Mouse (Mus musculus) myocyte (in vitro differentiated cells): ENCODE measurements at regions not wholly inside any gene's neighbourhood (a gene's known extent, or its start where the extent isn't known, plus 50 kb on each side); places are given as distances from the start of the nearest gene placed in this dataset.

Experiments
- H3K27me3 ChIP-seq: one replicate; pipeline ENCODE4 v1.6.1; 2011; ENCODE audit not compliant: control insufficient read depth, insufficient read depth, insufficient read length
- H3K36me3 ChIP-seq: one replicate; pipeline ENCODE4 v1.6.1; 2011; ENCODE audit not compliant: control insufficient read depth, insufficient read depth
- H3K4me2 ChIP-seq: one replicate; pipeline ENCODE4 v1.6.1; 2011; ENCODE audit warnings: low read depth, control low read depth
- H3K4me3 ChIP-seq: one replicate; pipeline ENCODE4 v1.5.1; 2011; ENCODE audit warnings: mild to moderate bottlenecking, control low read depth, moderate library complexity
- H3K79me2 ChIP-seq: one replicate; pipeline ENCODE4 v1.6.1; 2011; ENCODE audit not compliant: control insufficient read depth, insufficient read depth
- H3ac ChIP-seq: one replicate; pipeline ENCODE4 v1.6.1; 2011; ENCODE audit not compliant: control insufficient read depth, insufficient read length
- CEBPB ChIP-seq: IDR thresholded peaks from 2 replicates; pipeline ENCODE4 v1.6.1; 2011; ENCODE audit warnings: mild to moderate bottlenecking, moderate library complexity; ENCODE audit not compliant: poor library complexity, insufficient read depth, severe bottlenecking
- E2F4 ChIP-seq: IDR thresholded peaks from one replicate; pipeline ENCODE4 v1.6.1; 2011; ENCODE audit warnings: mild to moderate bottlenecking, control low read depth, moderate library complexity; ENCODE audit not compliant: insufficient read depth
- MAX ChIP-seq: IDR thresholded peaks from one replicate; pipeline ENCODE4 v1.6.1; 2011; ENCODE audit warnings: low read depth, mild to moderate bottlenecking, control low read depth
- MYOD1 ChIP-seq, 3 experiments: IDR thresholded peaks; one replicate each; pipeline ENCODE4 v1.6.1; 2011; ENCODE audit warnings: control low read depth in 2 of 3, low read depth in 2 of 3, mild to moderate bottlenecking in 2 of 3, moderate library complexity in 1 of 3; ENCODE audit not compliant: insufficient read length in 2 of 3, control insufficient read depth in 1 of 3
- MYOG ChIP-seq, 3 experiments: IDR thresholded peaks; one replicate each; pipeline ENCODE4 v1.6.1; 2011; ENCODE audit warnings: control low read depth in 2 of 3, low read depth in 2 of 3, mild to moderate bottlenecking in 2 of 3; ENCODE audit not compliant: insufficient read length in 2 of 3, control insufficient read depth in 1 of 3, insufficient read depth in 1 of 3
- POLR2A ChIP-seq: IDR thresholded peaks from one replicate; pipeline ENCODE4 v1.6.1; 2011; ENCODE audit warnings: low read depth, mild to moderate bottlenecking, control low read depth, moderate library complexity; ENCODE audit not compliant: insufficient read length
- POLR2AphosphoS2 ChIP-seq: IDR thresholded peaks from one replicate; pipeline ENCODE4 v1.6.1; 2011; ENCODE audit warnings: low read depth, control low read depth; ENCODE audit not compliant: insufficient read length
- REST ChIP-seq: IDR thresholded peaks from one replicate; pipeline ENCODE4 v1.6.1; 2011; ENCODE audit warnings: mild to moderate bottlenecking, control low read depth, moderate library complexity; ENCODE audit not compliant: insufficient read depth, insufficient read length
- SRF ChIP-seq: IDR thresholded peaks from one replicate; pipeline ENCODE4 v1.6.1; 2011; ENCODE audit warnings: low read depth; ENCODE audit not compliant: control insufficient read depth, insufficient read length
- TCF12 ChIP-seq: IDR thresholded peaks from one replicate; pipeline ENCODE4 v1.6.1; 2011; ENCODE audit warnings: mild to moderate bottlenecking, control low read depth; ENCODE audit not compliant: poor library complexity, insufficient read depth, severe bottlenecking
- TCF3 ChIP-seq: IDR thresholded peaks from one replicate; pipeline ENCODE4 v1.6.1; 2011; ENCODE audit warnings: low read depth, control low read depth; ENCODE audit not compliant: insufficient read length
- USF1 ChIP-seq: IDR thresholded peaks from one replicate; pipeline ENCODE4 v1.6.1; 2011; ENCODE audit warnings: low read depth, mild to moderate bottlenecking, control low read depth, moderate library complexity

DNA sequence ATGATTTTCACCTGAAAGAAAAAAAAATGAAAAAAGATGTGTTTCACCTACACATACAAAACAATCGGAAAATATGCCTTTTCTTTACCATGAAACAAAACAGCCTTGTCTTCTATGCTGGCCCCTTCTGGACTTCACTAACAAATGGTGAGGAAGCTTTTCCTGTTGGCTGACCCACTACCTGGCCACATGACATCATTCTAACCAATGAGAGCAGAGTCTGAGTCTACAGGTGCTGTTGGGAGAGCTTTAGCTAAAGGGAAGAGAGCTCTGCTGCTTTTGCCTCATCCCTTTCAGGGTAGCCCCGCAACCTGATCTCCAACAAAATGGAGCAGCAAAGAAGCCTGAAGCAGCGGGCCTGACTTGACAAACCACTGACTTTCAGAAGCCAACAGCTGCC, 120.5 kb upstream of the Smarca2 start:
- TF ChIP-seq MYOD1 (IDR thresholded peaks at IDR 0.05; ENCODE audit: control insufficient read depth in 1 of 3, insufficient read length in 2 of 3, low read depth in 2 of 3) (no peak), E2F4 (no peak), TCF3 (no peak), SRF (no peak), POLR2A (no peak), CEBPB (no peak), MAX (no peak), POLR2AphosphoS2 (no peak), USF1 (no peak), TCF12 (no peak), REST (no peak)
- no peak overlapping the region for H3ac ChIP-seq
- no peak overlapping the region for H3K4me2 ChIP-seq
- H3K36me3 ChIP-seq, result no peaks in the 10 kb centered on the region
- H3K27me3 ChIP-seq, result no peaks in the 10 kb centered on the region
- no peak overlapping the region for H3K4me3 ChIP-seq
- no peaks in the 10 kb centered on the region for H3K79me2 ChIP-seq

DNA sequence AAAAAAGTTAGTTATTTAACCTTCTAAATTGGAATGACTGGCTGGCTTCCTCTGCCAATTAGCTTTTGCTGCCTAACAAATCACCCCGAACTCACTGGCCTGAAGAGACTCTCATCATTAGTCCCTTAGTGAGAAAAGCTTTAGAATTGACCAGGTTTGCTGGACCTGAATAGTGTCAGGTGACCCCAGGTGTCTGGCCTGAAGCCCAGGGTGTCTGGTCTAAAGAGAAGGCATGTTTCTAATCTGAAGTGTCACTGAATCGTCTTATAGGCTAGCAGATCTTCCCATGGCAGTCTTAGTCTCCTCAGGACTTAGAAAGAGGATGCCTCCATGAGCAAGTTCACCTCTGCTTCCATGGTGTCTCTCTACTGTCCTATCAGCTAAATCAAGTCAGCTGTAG, 112.0 kb upstream of the Smarca2 start:
- H3K79me2 ChIP-seq, result no peaks in the 10 kb centered on the region
- TF ChIP-seq USF1, result no peak
- no peak overlapping the region for H3K4me2 ChIP-seq
- no peaks in the 10 kb centered on the region for H3K27me3 ChIP-seq
- no peak overlapping the region for H3K4me3 ChIP-seq
- no peak overlapping the region for H3ac ChIP-seq
- H3K36me3 ChIP-seq, result no peaks in the 10 kb centered on the region

DNA sequence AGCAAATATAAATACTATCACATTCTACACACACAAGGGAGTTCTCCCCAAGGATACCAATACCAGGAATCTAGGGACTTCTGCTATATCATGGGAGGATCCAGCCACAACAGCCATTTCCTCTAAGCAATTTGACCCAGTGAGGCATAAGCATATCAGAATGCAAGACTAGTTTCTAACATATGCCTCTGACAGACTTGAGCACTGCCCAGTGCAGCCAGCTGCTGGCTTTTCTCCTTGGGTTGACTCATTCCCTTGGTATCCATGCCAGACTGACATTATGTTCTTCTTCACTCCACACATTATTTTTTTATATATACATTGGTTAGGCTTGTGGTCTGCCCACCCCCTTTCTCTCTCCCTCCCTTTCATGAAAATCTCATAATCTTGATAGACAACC, 103.8 kb upstream of the Smarca2 start:
- no peaks in the 10 kb centered on the region for H3K79me2 ChIP-seq
- no peak overlapping the region for H3K4me3 ChIP-seq
- TF ChIP-seq POLR2AphosphoS2, result no peak
- H3ac ChIP-seq, result no peak overlapping the region
- no peaks in the 10 kb centered on the region for H3K36me3 ChIP-seq
- no peak overlapping the region for H3K4me2 ChIP-seq
- no peaks in the 10 kb centered on the region for H3K27me3 ChIP-seq

DNA sequence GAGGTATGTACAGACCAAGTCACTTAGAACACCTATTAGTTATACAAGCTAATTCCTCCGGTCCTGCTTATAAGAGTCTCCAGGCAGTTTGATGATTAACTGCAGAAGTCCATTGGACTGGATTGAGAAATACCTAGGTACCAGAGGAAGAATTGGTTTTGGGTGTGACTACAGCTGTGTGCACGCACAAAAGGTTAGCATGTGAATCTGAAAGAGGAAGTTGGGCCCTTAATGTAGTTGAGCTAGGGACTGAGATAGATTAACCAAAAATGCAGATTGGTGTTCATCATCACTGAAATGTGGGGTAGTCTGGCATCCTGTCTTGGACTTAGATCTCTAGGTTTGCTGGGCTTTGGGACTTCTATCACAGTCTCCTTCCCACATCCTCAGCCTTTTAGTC, 100.8 kb upstream of the Smarca2 start:
- no peak overlapping the region for H3K4me3 ChIP-seq
- no peak overlapping the region for H3K4me2 ChIP-seq
- H3K36me3 ChIP-seq, result no peaks in the 10 kb centered on the region
- H3K27me3 ChIP-seq, result no peaks in the 10 kb centered on the region
- H3ac ChIP-seq, result no peak overlapping the region
- TF ChIP-seq MYOG (IDR thresholded peaks at IDR 0.05; ENCODE audit: control insufficient read depth in 1 of 3, insufficient read depth in 1 of 3, insufficient read length in 2 of 3, low read depth in 2 of 3) (no peak), CEBPB (no peak), SRF (no peak), USF1 (no peak), MAX (no peak), POLR2AphosphoS2 (no peak), MYOD1 (IDR thresholded peaks at IDR 0.05; ENCODE audit: control insufficient read depth in 1 of 3, insufficient read length in 2 of 3, low read depth in 2 of 3) (no peak), E2F4 (no peak), POLR2A (no peak), TCF12 (no peak), TCF3 (no peak), REST (no peak)
- H3K79me2 ChIP-seq, result no peaks in the 10 kb centered on the region

DNA sequence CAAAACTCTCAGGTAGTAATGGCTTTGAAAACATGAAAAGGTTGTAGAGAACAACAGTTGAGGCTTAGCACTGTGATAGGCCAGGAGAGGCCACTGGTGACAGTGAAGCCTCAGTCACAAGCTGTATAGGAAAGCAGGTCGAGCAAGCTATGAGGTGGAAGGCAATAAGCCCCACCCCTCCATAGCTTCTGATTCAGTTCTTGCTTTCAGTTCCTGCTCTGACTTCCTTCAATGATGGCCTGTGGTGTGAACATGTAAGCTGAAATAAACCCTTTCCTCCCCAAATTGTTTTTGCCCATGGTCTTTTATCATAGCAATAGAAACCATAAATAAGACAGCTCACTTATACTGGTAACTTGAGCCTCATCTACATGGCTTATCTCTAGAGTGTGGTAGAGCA, 98.0 kb upstream of the Smarca2 start:
- H3K79me2 ChIP-seq, result no peaks in the 10 kb centered on the region
- no peak overlapping the region for H3K4me3 ChIP-seq
- H3K4me2 ChIP-seq, result no peak overlapping the region
- H3K36me3 ChIP-seq, result no peaks in the 10 kb centered on the region
- H3K27me3 ChIP-seq, result no peaks in the 10 kb centered on the region
- H3ac ChIP-seq, result no peak overlapping the region
- no peak for TF ChIP-seq CEBPB
- no peak for TF ChIP-seq POLR2A
- TF ChIP-seq MAX, result no peak
- TF ChIP-seq TCF12, result no peak
- TF ChIP-seq MYOD1 (IDR thresholded peaks at IDR 0.05; ENCODE audit: control insufficient read depth in 1 of 3, insufficient read length in 2 of 3, low read depth in 2 of 3), result no peak
- no peak for TF ChIP-seq MYOG (IDR thresholded peaks at IDR 0.05; ENCODE audit: control insufficient read depth in 1 of 3, insufficient read depth in 1 of 3, insufficient read length in 2 of 3, low read depth in 2 of 3)
- TF ChIP-seq REST, result no peak
- no peak for TF ChIP-seq USF1
- no peak for TF ChIP-seq SRF
- TF ChIP-seq E2F4, result no peak
- TF ChIP-seq POLR2AphosphoS2, result no peak
- TF ChIP-seq TCF3, result no peak
